7 mouse cellular contexts compared by ENCODE assay signal in the genomic region with DNA sequence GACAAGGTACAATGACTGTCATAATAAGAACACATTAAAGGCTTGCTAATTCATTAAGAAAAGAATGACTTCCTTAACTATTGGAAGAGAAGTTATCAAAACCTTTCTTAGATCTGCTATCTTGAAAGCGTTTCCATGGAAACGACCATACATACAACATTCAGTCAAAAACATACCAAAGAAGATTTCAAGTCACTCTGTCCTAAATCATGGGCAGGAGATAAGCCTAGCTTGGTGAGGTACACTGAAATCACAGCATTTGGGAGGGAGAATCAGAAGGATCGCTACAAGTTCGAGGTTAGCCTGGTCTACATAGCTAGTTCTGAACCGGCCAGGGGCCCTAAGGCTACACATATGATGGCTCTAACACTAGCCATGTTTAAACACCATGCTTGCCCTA. TPM values are rescaled to one million over a fixed set of nuclear protein-coding genes. Genes with fewer than 3 reads are reported as not detected.
A peak's percentile ranks its signal among the peaks of the same experiment; 100 is the strongest.
DNase-seq lines count a peak whose midpoint lies in the region; ATAC-seq lines count a peak whose summit lies in the region.

No protein-coding gene starts in this region.

- peaks cover 7% of the 10 kb centered on the region for H3K4me1 ChIP-seq in embryonic facial prominence, embryonic 14.5 days (ENCODE audit: control insufficient read depth, insufficient read depth, low read length)
- peaks cover 9% of the 10 kb centered on the region for H3K4me1 ChIP-seq in limb, embryonic 13.5 days
- H3K4me1 ChIP-seq in stomach, embryonic 16.5 days (ENCODE audit: control insufficient read depth, insufficient read depth, low read length): peaks cover 6% of the 10 kb centered on the region; the same call in 1 of the 2 replicates

- H3K4me2 ChIP-seq in embryonic facial prominence, embryonic 14.5 days (ENCODE audit: low read depth, low read length): peak overlapping the region; percentile 55
- H3K4me2 ChIP-seq in limb, embryonic 13.5 days (replicated peaks): peak overlapping the region; percentile 69
- peak overlapping the region; percentile 65 for H3K4me2 ChIP-seq in stomach, embryonic 16.5 days (ENCODE audit: low read depth, low read length)

- peak overlapping the region; percentile 84 for H3K4me3 ChIP-seq in embryonic facial prominence, embryonic 14.5 days (ENCODE audit: low read depth, low read length)
- H3K4me3 ChIP-seq in limb, embryonic 13.5 days: peak overlapping the region; percentile 85
- H3K4me3 ChIP-seq in stomach, embryonic 16.5 days (replicated peaks; ENCODE audit: low read length): peak overlapping the region; percentile 97

- H3K27me3 ChIP-seq in embryonic facial prominence, embryonic 14.5 days (replicated peaks; ENCODE audit: control insufficient read depth, insufficient read depth, low read length): no peaks in the 10 kb centered on the region
- peaks cover 3% of the 10 kb centered on the region; the same call in 1 of the 2 replicates for H3K27me3 ChIP-seq in limb, embryonic 13.5 days
- no peaks in the 10 kb centered on the region for H3K27me3 ChIP-seq in stomach, embryonic 16.5 days (ENCODE audit: control insufficient read depth, insufficient read depth, low read length)

- peak; percentile 32 for DNase-seq in retina, embryonic 14.5 days (ENCODE audit: low spot score)
- DNase-seq in retina, postnatal 1 day: no peak
- DNase-seq in embryonic facial prominence, embryonic 14.5 days (ENCODE audit: low spot score): no peak
- DNase-seq in layer of hippocampus, adult 8-10 months (ENCODE audit: low spot score in 2 of 2): no peak
- no peak for DNase-seq in left cerebral cortex, postnatal 14 days (ENCODE audit: low spot score in 2 of 2)

- peaks cover 8% of the 10 kb centered on the region; the same call in 1 of the 2 replicates for H3K36me3 ChIP-seq in embryonic facial prominence, embryonic 14.5 days (ENCODE audit: control insufficient read depth, insufficient read depth, low read length)
- H3K36me3 ChIP-seq in limb, embryonic 13.5 days: peaks cover 7% of the 10 kb centered on the region
- peaks cover 3% of the 10 kb centered on the region; the same call in 1 of the 2 replicates for H3K36me3 ChIP-seq in stomach, embryonic 16.5 days (ENCODE audit: control insufficient read depth, insufficient read depth, low read length)

- peak overlapping the region; percentile 94 for H3K27ac ChIP-seq in embryonic facial prominence, embryonic 14.5 days (replicated peaks; ENCODE audit: low read depth, low read length)
- peak overlapping the region; percentile 92; the same call in 1 of the 2 replicates for H3K27ac ChIP-seq in limb, embryonic 13.5 days
- H3K27ac ChIP-seq in stomach, embryonic 16.5 days (ENCODE audit: low read length): peak overlapping the region; percentile 92

- ATAC-seq in embryonic facial prominence, embryonic 14.5 days (ENCODE audit: low read depth): no peak
- no peak for ATAC-seq in limb, embryonic 13.5 days (ENCODE audit: low FRiP score, low read depth)
- no peak for ATAC-seq in stomach, embryonic 16.5 days (ENCODE audit: insufficient read depth, low FRiP score)

- 0 out of 2 replicates have a peak, but pooled peaks cover 2% of the 10 kb centered on the region for H3K9me3 ChIP-seq in embryonic facial prominence, embryonic 14.5 days (ENCODE audit: control insufficient read depth, low read length)
- no peaks in the 10 kb centered on the region for H3K9me3 ChIP-seq in limb, embryonic 13.5 days
- no peaks in the 10 kb centered on the region; the same call in 1 of the 2 replicates for H3K9me3 ChIP-seq in stomach, embryonic 16.5 days (replicated peaks; ENCODE audit: control insufficient read depth, low read length)

- 57% methylated on average over 5 of the region's 5 CpGs for WGBS in embryonic facial prominence, embryonic 14.5 days
- 67% methylated on average over 5 of the region's 5 CpGs for WGBS in limb, embryonic 13.5 days
- WGBS in stomach, embryonic 16.5 days: 57% methylated on average over 5 of the region's 5 CpGs

- intact Hi-C loops in left cerebral cortex, postnatal 14 days (cut with DNase I): no loop called here

- peak overlapping the region; percentile 94 for H3K9ac ChIP-seq in embryonic facial prominence, embryonic 14.5 days (ENCODE audit: low read depth, low read length)
- peak overlapping the region; percentile 95 for H3K9ac ChIP-seq in limb, embryonic 13.5 days
- peak overlapping the region; percentile 96 for H3K9ac ChIP-seq in stomach, embryonic 16.5 days (ENCODE audit: low read length)

RNA-seq across cellular contexts. Expression of gene Armh3, which starts 0.9 kb away (rescaled TPM):
- 13.7 and 15.2 TPM in 2 replicates for polyA plus RNA-seq in embryonic facial prominence, embryonic 14.5 days (2014; fragmentation: Nextera tagmentation; extraction: Ambion mirVana)
- 20.5 and 22.1 TPM in 2 replicates for polyA plus RNA-seq in limb, embryonic 13.5 days (2015; fragmentation: Nextera tagmentation; extraction: Ambion mirVana)
- 15.4 and 17.7 TPM in 2 replicates for polyA plus RNA-seq in stomach, embryonic 16.5 days (2015; fragmentation: Nextera tagmentation; extraction: Ambion mirVana)
- 10 to 100 TPM; 18.4 to 24.1 (median 22.3) TPM for total RNA-seq in layer of hippocampus, adult 8-10 months (2022)
- 10 to 100 TPM; 20.8 to 21.9 TPM for total RNA-seq in left cerebral cortex, postnatal 14 days (2021)

RNA-seq across cellular contexts. Expression of gene Hps6, which starts 5.9 kb away (rescaled TPM):
- polyA plus RNA-seq in embryonic facial prominence, embryonic 14.5 days (2014; fragmentation: Nextera tagmentation; extraction: Ambion mirVana): 4.5 and 6.4 TPM in 2 replicates
- polyA plus RNA-seq in limb, embryonic 13.5 days (2015; fragmentation: Nextera tagmentation; extraction: Ambion mirVana): 7.3 and 8.1 TPM in 2 replicates
- 8.5 and 9.0 TPM in 2 replicates for polyA plus RNA-seq in stomach, embryonic 16.5 days (2015; fragmentation: Nextera tagmentation; extraction: Ambion mirVana)
- 1 to 10 TPM; 6.1 to 8.8 (median 8.2) TPM for total RNA-seq in layer of hippocampus, adult 8-10 months (2022)
- total RNA-seq in left cerebral cortex, postnatal 14 days (2021): 1 to 10 TPM; 3.8 to 4.6 TPM

RNA-seq across cellular contexts. Expression of gene Pprc1, which starts 47.3 kb away (rescaled TPM):
- polyA plus RNA-seq in embryonic facial prominence, embryonic 14.5 days (2014; fragmentation: Nextera tagmentation; extraction: Ambion mirVana): 41.8 and 41.9 TPM in 2 replicates
- polyA plus RNA-seq in limb, embryonic 13.5 days (2015; fragmentation: Nextera tagmentation; extraction: Ambion mirVana): 37.8 and 42.6 TPM in 2 replicates
- 26.2 and 30.3 TPM in 2 replicates for polyA plus RNA-seq in stomach, embryonic 16.5 days (2015; fragmentation: Nextera tagmentation; extraction: Ambion mirVana)
- 10 to 100 TPM; 26.4 to 34.8 (median 32.4) TPM for total RNA-seq in layer of hippocampus, adult 8-10 months (2022)
- 10 to 100 TPM; 26.6 to 28.5 TPM for total RNA-seq in left cerebral cortex, postnatal 14 days (2021)

RNA-seq across cellular contexts. Expression of gene Ldb1, which starts 47.6 kb away (rescaled TPM):
- polyA plus RNA-seq in embryonic facial prominence, embryonic 14.5 days (2014; fragmentation: Nextera tagmentation; extraction: Ambion mirVana): 80.6 and 82.0 TPM in 2 replicates
- polyA plus RNA-seq in limb, embryonic 13.5 days (2015; fragmentation: Nextera tagmentation; extraction: Ambion mirVana): 114 and 123 TPM in 2 replicates
- 37.4 and 41.4 TPM in 2 replicates for polyA plus RNA-seq in stomach, embryonic 16.5 days (2015; fragmentation: Nextera tagmentation; extraction: Ambion mirVana)
- total RNA-seq in layer of hippocampus, adult 8-10 months (2022): 100 to 1,000 TPM; 109 to 123 (median 120) TPM
- 100 to 1,000 TPM in 1 of 2 experiments, 10 to 100 TPM in 1; 89.7 to 101 TPM for total RNA-seq in left cerebral cortex, postnatal 14 days (2021)
